Mouse (Mus musculus) heart, adult 2 months (tissue): ENCODE measurements around the gene Fam126b. TPM values are rescaled to one million over a fixed set of nuclear protein-coding genes. Genes with fewer than 3 reads are reported as not detected.

Source experiments
- DNase-seq, 2 experiments: peaks; one replicate each; pipeline ENCODE4 v3.0.0; 2021
- H3K27ac ChIP-seq: fragments of 200-600 bp; 2 replicates; pipeline ENCODE4 v1.8.1; 2022
- H3K27me3 ChIP-seq: fragments of 200-500 bp; 2 replicates; pipeline ENCODE4 v1.6.1; 2012; ENCODE audit warnings: mild to moderate bottlenecking, low read length, inconsistent platforms, mixed read lengths; ENCODE audit not compliant: control insufficient read depth, insufficient read depth
- H3K36me3 ChIP-seq: fragments of 200-500 bp; 2 replicates; pipeline ENCODE4 v1.6.1; 2012; ENCODE audit warnings: low read length, inconsistent platforms; ENCODE audit not compliant: control insufficient read depth, insufficient read depth
- H3K4me1 ChIP-seq: fragments of 200-500 bp; 2 replicates; pipeline ENCODE4 v1.6.1; 2011; ENCODE audit warnings: low read length; ENCODE audit not compliant: control insufficient read depth, insufficient read depth
- H3K4me3 ChIP-seq: fragments of 200-600 bp; 2 replicates; pipeline ENCODE4 v1.8.1; 2022
- H3K79me2 ChIP-seq: fragments of 200-500 bp; replicated peaks from 2 replicates; pipeline ENCODE4 v1.6.1; 2012; ENCODE audit warnings: mild to moderate bottlenecking, inconsistent platforms, low read length, moderate library complexity, mixed read lengths; ENCODE audit not compliant: control insufficient read depth, insufficient read depth
- H3K9ac ChIP-seq: fragments of 200-500 bp; 2 replicates; pipeline ENCODE4 v1.6.1; 2012; ENCODE audit warnings: low read depth, mild to moderate bottlenecking, control low read depth, inconsistent platforms, low read length, mixed read lengths
- CTCF ChIP-seq: fragments of 200-600 bp; IDR thresholded peaks from 2 replicates; pipeline ENCODE4 v1.8.1; 2022; ENCODE audit warnings: antibody characterized with exemption, mild to moderate bottlenecking, moderate library complexity
- EP300 ChIP-seq: fragments of 200-500 bp; IDR thresholded peaks from 2 replicates; pipeline ENCODE4 v1.6.1; 2011; ENCODE audit warnings: low read depth, low read length, control low read depth; ENCODE audit not compliant: insufficient read depth
- POLR2A ChIP-seq: fragments of 200-500 bp; IDR thresholded peaks from 2 replicates; pipeline ENCODE4 v1.6.1; 2011; ENCODE audit warnings: mild to moderate bottlenecking, low read depth, low read length, control low read depth; ENCODE audit not compliant: insufficient read depth
- WGBS: fragments of 180-500 bp; shearing (Covaris S2); methylation state at CpG from one replicate; pipeline ENCODE4 v1.1.7; 2018; 5-methylcytosine and 5-hydroxymethylcytosine counted together
- intact Hi-C: fragments of 180-260 bp; cut with DNase I; formaldehyde crosslinking; loops from one replicate; pipeline ENCODE4 v1.15.1; 2025
- polyA plus RNA-seq: library from polyadenylated mRNA; depleted of rRNA; stranded (reverse); fragments of >200 nt; gene quantifications from 2 replicates; pipeline ENCODE4 v1.2.3, GENCODE M21; 2012
- total RNA-seq, 2 experiments: library from RNA; stranded (reverse); gene quantifications; 2 replicates each; pipeline ENCODE4 v1.2.3; 2021

Fam126b gene
- total and polyA plus RNA-seq, 3 experiments, result 1.4 to 16.8 (median 15.5) TPM

DNA sequence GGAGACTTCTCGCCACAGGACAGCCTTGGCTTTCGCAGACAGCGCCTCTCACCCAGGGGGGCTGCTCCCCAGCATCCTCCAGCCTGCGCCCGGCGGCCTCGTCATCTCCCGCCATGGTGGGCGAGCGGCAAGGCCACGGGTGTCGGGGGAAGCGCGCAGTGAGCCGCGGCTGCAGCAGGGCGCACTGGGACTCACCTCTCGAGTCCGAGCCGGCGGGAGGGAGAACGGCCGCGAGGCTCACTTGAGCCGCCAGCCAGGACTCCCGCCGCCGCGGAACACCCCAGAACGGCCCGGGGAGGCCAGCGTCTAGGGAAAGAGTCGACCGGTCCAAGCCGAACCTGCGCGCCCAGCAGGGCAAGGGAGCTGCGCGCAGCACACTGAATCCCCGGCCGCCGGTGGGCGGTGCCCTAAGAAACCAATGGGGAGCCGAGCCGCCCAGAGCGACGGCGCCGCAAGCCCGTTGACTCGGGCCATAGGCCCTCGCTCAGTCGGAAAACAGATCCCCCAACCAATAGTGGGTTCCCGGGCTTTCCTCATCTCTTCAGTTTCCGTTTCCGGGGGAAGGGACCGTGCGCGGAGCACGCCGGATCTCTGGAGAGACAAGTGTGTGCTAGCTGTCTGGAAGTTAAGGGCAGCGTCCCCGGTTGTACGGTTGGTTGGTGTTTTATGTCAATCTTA, 81.4 kb downstream of the Fam126b start, which contains the start of gene Orc2:
Orc2 (minus strand) TSS at position 533 of the 678 bp plus-strand sequence.
- Histone ChIP-seq H3K36me3 (no peaks in the 10 kb centered on the region), H3K9ac (peak within 1 kb of the TSS; percentile 89), H3K27me3 (no peaks in the 10 kb centered on the region), H3K27ac (peak within 1 kb of the TSS; percentile 65), H3K4me1 (0 out of 2 replicates have a peak, but pooled peaks cover 1% of the 10 kb centered on the region), H3K4me3 (peak within 1 kb of the TSS; percentile 95), H3K79me2 (0 out of 2 replicates have a peak, but pooled peaks cover 2% of the 10 kb centered on the region)
- intact Hi-C loops, result loop anchor here (2.0 kb wide), 1 partner anchor 82 kb away; the partner anchor contains the start of genes Fam126b and Ndufb3
- TF ChIP-seq POLR2A, result peak; percentile 79
- TF ChIP-seq CTCF, result peak; percentile 27
- TF ChIP-seq EP300, result no peak
- under 1% methylated on average over 64 of the region's 64 CpGs for WGBS
- DNase-seq, result peak; percentile 92 to 95

DNA sequence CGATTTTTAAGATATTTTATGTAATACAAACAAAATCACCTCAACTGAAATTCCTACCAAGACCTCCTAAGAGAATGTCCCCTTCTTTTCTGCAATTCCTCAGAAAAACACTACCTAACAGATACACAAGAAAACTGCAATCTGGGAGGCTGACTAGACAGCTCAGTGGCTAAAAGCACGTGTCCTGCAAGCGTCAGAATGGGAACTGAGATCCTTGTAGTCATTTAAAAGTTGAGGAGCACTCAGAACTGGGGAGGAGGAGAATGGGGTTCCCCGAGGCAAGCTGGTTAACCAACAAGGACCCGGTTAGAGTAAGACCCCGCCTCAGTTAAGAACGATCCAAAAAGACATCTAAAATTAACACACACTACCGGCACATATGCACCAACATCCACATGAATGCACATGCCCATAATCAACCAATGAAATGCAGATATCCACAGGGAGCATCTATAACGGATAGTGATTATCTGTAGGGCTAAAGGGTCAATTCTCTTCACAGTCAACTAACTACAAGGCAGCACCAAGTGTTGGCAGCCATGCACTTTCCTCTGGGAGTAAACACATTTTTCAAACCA, 82.2 kb downstream of the Fam126b start:
- Histone ChIP-seq H3K27ac (peak overlapping the region; percentile 65; the same call in 1 of the 2 replicates), H3K4me3 (peak overlapping the region; percentile 95), H3K79me2 (0 out of 2 replicates have a peak, but pooled peaks cover 2% of the 10 kb centered on the region), H3K4me1 (0 out of 2 replicates have a peak, but pooled peaks cover 1% of the 10 kb centered on the region), H3K9ac (peak overlapping the region; percentile 89), H3K36me3 (no peaks in the 10 kb centered on the region), H3K27me3 (no peaks in the 10 kb centered on the region)
- 23% methylated on average over 9 of the region's 9 CpGs for WGBS
- intact Hi-C loops, result loop anchor here (2.0 kb wide), 1 partner anchor 83 kb away; the partner anchor contains the start of genes Fam126b and Ndufb3
- TF ChIP-seq CTCF (no peak), EP300 (no peak), POLR2A (no peak)
- DNase-seq, result no peak

- TF ChIP-seq POLR2A (no peak), EP300 (no peak), CTCF (no peak)
- intact Hi-C loops, result no loop called here
Observed at GRCm38 (mm10) chr1:58503134-58503533, 83.0 kb downstream of the Fam126b start.

GRCm38 (mm10) chr1:58498758-58499157, 87.4 kb downstream of the Fam126b start:
- H3K36me3 ChIP-seq, result no peaks in the 10 kb centered on the region
- H3K79me2 ChIP-seq, result 0 out of 2 replicates have a peak, but pooled peaks cover 2% of the 10 kb centered on the region
- no peak overlapping the region for H3K9ac ChIP-seq
- H3K27me3 ChIP-seq, result no peaks in the 10 kb centered on the region
- DNase-seq, result no peak
- no peak overlapping the region for H3K27ac ChIP-seq
- intact Hi-C loops, result no loop called here
- no peak overlapping the region for H3K4me3 ChIP-seq
- H3K4me1 ChIP-seq, result 0 out of 2 replicates have a peak, but pooled peaks cover under 1% of the 10 kb centered on the region
- TF ChIP-seq EP300, result no peak
- peak; percentile 39 for TF ChIP-seq CTCF
- 98% methylated on average over 1 of the region's 1 CpGs for WGBS

More at GRCm38 (mm10) chr1:58503134-58503533, 83.0 kb downstream of the Fam126b start:
- 0 out of 2 replicates have a peak, but pooled peaks cover 1% of the 10 kb centered on the region for H3K4me1 ChIP-seq
- DNase-seq, result no peak
- H3K9ac ChIP-seq, result no peak overlapping the region
- no peaks in the 10 kb centered on the region for H3K27me3 ChIP-seq
- H3K27ac ChIP-seq, result no peak overlapping the region
- H3K36me3 ChIP-seq, result no peaks in the 10 kb centered on the region
- 0 out of 2 replicates have a peak, but pooled peaks cover 2% of the 10 kb centered on the region for H3K79me2 ChIP-seq
- H3K4me3 ChIP-seq, result no peak overlapping the region

GRCm38 (mm10) chr1:58497678-58498077, 88.4 kb downstream of the Fam126b start:
- Histone ChIP-seq H3K36me3 (no peaks in the 10 kb centered on the region), H3K9ac (no peak overlapping the region), H3K79me2 (0 out of 2 replicates have a peak, but pooled peaks cover 2% of the 10 kb centered on the region), H3K27ac (no peak overlapping the region), H3K4me1 (no peaks in the 10 kb centered on the region), H3K27me3 (no peaks in the 10 kb centered on the region), H3K4me3 (no peak overlapping the region)
- intact Hi-C loops, result no loop called here
- no peak for DNase-seq
- TF ChIP-seq CTCF, result no peak
- no peak for TF ChIP-seq POLR2A
- TF ChIP-seq EP300, result no peak
- WGBS, result 91% methylated on average over 4 of the region's 4 CpGs
